Mouse (Mus musculus) lung, embryonic 14.5 days (tissue): Measurements from ENCODE around the gene Zmynd8. TPM values are rescaled to one million over a fixed set of nuclear protein-coding genes. Genes with fewer than 3 reads are reported as not detected.

Source experiments
- ATAC-seq: fragments of 200-750 bp; cut with Nextera tagmentation; 2 replicates; pipeline ENCODE4 v1.8.0; 2017; ENCODE audit warnings: mild to moderate bottlenecking, moderate TSS enrichment, moderate library complexity; ENCODE audit not compliant: insufficient read depth
- DNase-seq: peaks from one replicate; pipeline ENCODE4 v3.0.0-alpha.2; 2015
- H3K27ac ChIP-seq: fragments of 300-500 bp; sonication (generic); 2 replicates; pipeline ENCODE4 v1.5.1; 2014; ENCODE audit warnings: low read depth, mild to moderate bottlenecking, moderate library complexity
- H3K27me3 ChIP-seq: fragments of 300-500 bp; sonication (generic); 2 replicates; pipeline ENCODE4 v1.6.1; 2014; ENCODE audit warnings: low read length, control low read depth; ENCODE audit not compliant: insufficient read depth
- H3K36me3 ChIP-seq: fragments of 300-500 bp; sonication (generic); 2 replicates; pipeline ENCODE4 v1.6.1; 2014; ENCODE audit warnings: control low read depth; ENCODE audit not compliant: insufficient read depth
- H3K4me1 ChIP-seq: fragments of 300-500 bp; sonication (generic); 2 replicates; pipeline ENCODE4 v1.6.1; 2014; ENCODE audit warnings: antibody characterized with exemption, control low read depth; ENCODE audit not compliant: insufficient read depth
- H3K4me2 ChIP-seq: fragments of 300-500 bp; sonication (generic); 2 replicates; pipeline ENCODE4 v1.6.1; 2014; ENCODE audit warnings: mild to moderate bottlenecking
- H3K4me3 ChIP-seq: fragments of 300-500 bp; sonication (generic); 2 replicates; pipeline ENCODE4 v1.5.1; 2014; ENCODE audit warnings: low read depth, low read length
- H3K9ac ChIP-seq: fragments of 300-500 bp; sonication (generic); 2 replicates; pipeline ENCODE4 v1.6.1; 2014
- H3K9me3 ChIP-seq: fragments of 300-500 bp; sonication (generic); 2 replicates; pipeline ENCODE4 v1.6.1; 2016; ENCODE audit warnings: low read depth, low read length, control low read depth
- CTCF ChIP-seq: IDR thresholded peaks from 2 replicates; pipeline ENCODE4 v1.5.1; 2016; ENCODE audit warnings: antibody characterized with exemption, low read depth
- WGBS: fragments of 180-500 bp; shearing (Covaris S2); extraction: QIAGEN DNeasy Blood & Tissue Kit; methylation state at CpG from one replicate; pipeline ENCODE4 v1.1.7; 2014; 5-methylcytosine and 5-hydroxymethylcytosine counted together
- polyA plus RNA-seq: library from polyadenylated mRNA; unstranded; fragments of >200 nt; fragmentation: Nextera tagmentation; extraction: Ambion mirVana; gene quantifications from 2 replicates; pipeline ENCODE4 v1.2.1, GENCODE M21; 2014

Gene Zmynd8
- polyA plus RNA-seq, 1 experiment from 2014 or later, result 40.5 TPM

DNA sequence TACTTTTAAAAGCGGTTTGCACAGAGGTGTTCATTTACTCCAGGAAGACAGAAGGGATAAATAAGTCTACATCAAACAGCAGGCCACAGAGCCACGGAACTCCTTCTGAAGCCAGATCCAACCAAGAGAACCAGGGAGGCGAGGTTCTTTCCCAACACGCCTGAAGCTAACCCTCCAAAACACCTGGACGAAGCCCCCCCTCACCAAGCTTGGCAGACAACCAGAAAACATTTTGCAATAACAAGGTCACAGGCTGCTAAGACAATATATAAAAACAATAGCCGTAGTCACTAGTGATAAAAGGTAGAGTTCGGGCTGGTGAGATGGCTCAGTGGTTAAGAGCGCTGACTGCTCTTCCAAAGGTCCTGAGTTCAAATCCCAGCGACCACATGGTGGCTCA, 66.1 kb downstream of the Zmynd8 start:
- H3K4me2 ChIP-seq, result no peak overlapping the region
- peak overlapping the region; percentile 3; the same call in 1 of the 2 replicates for H3K27ac ChIP-seq
- no peak for DNase-seq
- no peak overlapping the region for H3K9ac ChIP-seq
- WGBS, result 67% methylated on average over 9 of the region's 9 CpGs
- ATAC-seq, result no peak
- H3K4me3 ChIP-seq, result no peak overlapping the region
- H3K9me3 ChIP-seq, result no peaks in the 10 kb centered on the region
- no peaks in the 10 kb centered on the region for H3K27me3 ChIP-seq
- H3K36me3 ChIP-seq, result peaks cover 95% of the 10 kb centered on the region
- no peaks in the 10 kb centered on the region for H3K4me1 ChIP-seq
- TF ChIP-seq CTCF, result no peak

- DNase-seq (no peak), ATAC-seq (no peak)
- TF ChIP-seq CTCF, result no peak
- peaks cover 93% of the 10 kb centered on the region for H3K36me3 ChIP-seq
- peak overlapping the region; percentile 3; the same call in 1 of the 2 replicates for H3K27ac ChIP-seq
- 44% methylated on average over 9 of the region's 9 CpGs for WGBS
- no peaks in the 10 kb centered on the region for H3K4me1 ChIP-seq
- no peaks in the 10 kb centered on the region for H3K9me3 ChIP-seq
- no peak overlapping the region for H3K4me3 ChIP-seq
- H3K9ac ChIP-seq, result no peak overlapping the region
- H3K4me2 ChIP-seq, result no peak overlapping the region
- no peaks in the 10 kb centered on the region for H3K27me3 ChIP-seq
Observed at GRCm38 (mm10) chr2:165832295-165832694, 66.5 kb downstream of the Zmynd8 start.

GRCm38 (mm10) chr2:165831637-165832289, 67.1 kb downstream of the Zmynd8 start:
- 63% methylated on average over 8 of the region's 8 CpGs for WGBS
- Histone ChIP-seq H3K27me3 (no peaks in the 10 kb centered on the region), H3K9ac (no peak overlapping the region), H3K27ac (peak overlapping the region; percentile 54; the same call in 1 of the 2 replicates), H3K4me1 (no peaks in the 10 kb centered on the region), H3K36me3 (peaks cover 94% of the 10 kb centered on the region), H3K9me3 (no peaks in the 10 kb centered on the region), H3K4me3 (no peak overlapping the region), H3K4me2 (no peak overlapping the region)
- peak; percentile 25; the same call in 1 of the 2 replicates for ATAC-seq
- DNase-seq, result no peak
- TF ChIP-seq CTCF, result no peak

- Histone ChIP-seq H3K36me3 (peaks cover 95% of the 10 kb centered on the region), H3K9ac (no peak overlapping the region), H3K4me1 (no peaks in the 10 kb centered on the region), H3K27ac (no peak overlapping the region), H3K4me2 (no peak overlapping the region), H3K9me3 (no peaks in the 10 kb centered on the region), H3K27me3 (no peaks in the 10 kb centered on the region), H3K4me3 (no peak overlapping the region)
- TF ChIP-seq CTCF, result no peak
- DNase-seq (no peak), ATAC-seq (no peak)
- WGBS, result 80% methylated on average over 12 of the region's 12 CpGs
Observed at GRCm38 (mm10) chr2:165828770-165829169, 70.0 kb downstream of the Zmynd8 start.

DNA sequence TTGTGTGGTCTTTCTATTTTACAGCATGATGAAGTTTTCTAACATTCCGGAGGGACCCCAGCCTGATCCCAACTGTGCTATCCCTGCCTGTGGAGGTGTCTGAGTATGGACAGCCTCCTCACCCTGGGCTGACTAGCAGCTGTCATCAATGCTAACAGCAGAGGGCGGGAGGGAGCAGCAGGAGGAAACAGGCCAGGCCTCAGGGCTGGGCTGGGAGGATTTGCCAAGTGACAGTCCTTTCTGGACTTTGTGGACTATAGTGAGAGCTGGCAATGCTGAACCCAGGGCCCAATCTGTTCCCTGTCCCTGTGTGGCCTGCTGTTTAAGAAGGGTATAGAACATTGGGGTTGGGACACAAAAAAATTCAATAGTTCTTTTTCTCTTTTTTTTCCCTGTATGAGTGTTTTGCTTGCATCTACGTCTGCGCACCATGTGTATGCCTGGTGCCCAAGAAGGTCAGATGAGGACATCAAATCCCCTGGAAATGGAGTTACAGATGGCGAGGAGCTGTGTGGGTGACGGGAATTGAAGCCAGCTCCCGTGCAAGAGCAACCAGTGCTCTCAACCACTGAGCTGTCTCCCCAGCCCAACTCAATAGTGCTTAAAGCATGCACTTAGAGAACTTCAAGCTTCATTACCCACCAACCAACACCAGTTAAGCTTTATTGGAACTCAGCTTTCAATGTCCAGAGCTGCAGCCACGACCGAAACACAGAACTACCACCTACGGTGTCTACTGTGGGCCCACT, 72.7 kb downstream of the Zmynd8 start:
- Histone ChIP-seq H3K9me3 (no peaks in the 10 kb centered on the region), H3K9ac (no peak overlapping the region), H3K36me3 (peaks cover 96% of the 10 kb centered on the region), H3K4me3 (no peak overlapping the region), H3K4me2 (no peak overlapping the region), H3K27ac (no peak overlapping the region), H3K4me1 (no peaks in the 10 kb centered on the region), H3K27me3 (no peaks in the 10 kb centered on the region)
- DNase-seq, result peak; percentile 78
- peak; percentile 86 for TF ChIP-seq CTCF
- peak; percentile 76; the same call in 1 of the 2 replicates for ATAC-seq
- 75% methylated on average over 10 of the region's 10 CpGs for WGBS

- Histone ChIP-seq H3K4me3 (no peak overlapping the region), H3K4me2 (no peak overlapping the region), H3K36me3 (peaks cover 96% of the 10 kb centered on the region), H3K4me1 (no peaks in the 10 kb centered on the region), H3K27me3 (no peaks in the 10 kb centered on the region), H3K9me3 (no peaks in the 10 kb centered on the region), H3K27ac (no peak overlapping the region), H3K9ac (no peak overlapping the region)
- ATAC-seq (no peak), DNase-seq (no peak)
- WGBS, result 87% methylated on average over 17 of the region's 17 CpGs
- TF ChIP-seq CTCF, result no peak
Observed at GRCm38 (mm10) chr2:165825261-165825900, 73.4 kb downstream of the Zmynd8 start.

DNA sequence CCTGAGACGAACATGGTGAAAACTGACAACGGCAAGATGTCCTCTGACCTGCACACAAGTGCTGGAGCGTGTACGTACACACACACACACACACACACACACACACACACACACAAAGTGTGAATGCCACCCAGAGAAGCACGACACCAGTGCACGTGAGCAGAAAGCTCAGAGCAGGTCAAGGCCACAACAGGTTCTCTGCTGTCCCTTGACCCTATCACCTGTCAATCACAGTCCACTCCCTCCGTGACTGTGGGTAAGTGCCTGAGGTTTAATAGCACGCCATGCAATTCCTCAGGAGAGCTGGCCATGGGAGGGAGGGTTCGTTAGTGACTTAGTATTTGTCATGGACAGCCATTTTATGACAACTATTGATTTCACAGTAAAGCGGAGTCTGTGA, 74.0 kb downstream of the Zmynd8 start:
- 79% methylated on average over 10 of the region's 10 CpGs for WGBS
- Histone ChIP-seq H3K4me1 (no peaks in the 10 kb centered on the region), H3K27me3 (no peaks in the 10 kb centered on the region), H3K9me3 (no peaks in the 10 kb centered on the region), H3K4me3 (no peak overlapping the region), H3K9ac (no peak overlapping the region), H3K27ac (no peak overlapping the region), H3K4me2 (no peak overlapping the region), H3K36me3 (peaks cover 97% of the 10 kb centered on the region)
- TF ChIP-seq CTCF, result no peak
- ATAC-seq (no peak), DNase-seq (no peak)
